Mouse (Mus musculus): ENCODE measurements at regions not wholly inside any gene's neighbourhood (a gene's known extent, or its start where the extent isn't known, plus 50 kb on each side); places are given as distances from the start of the nearest gene placed in this dataset.

- no peak for DNase-seq (ENCODE audit: low spot score)
Observed at GRCm38 (mm10) chr15:57187840-57188457, 289.5 kb downstream of the Slc22a22 start.

GRCm38 (mm10) chr15:57179138-57179537 is 298.3 kb downstream of the Slc22a22 start:
- no peak for DNase-seq (ENCODE audit: low spot score)

DNA sequence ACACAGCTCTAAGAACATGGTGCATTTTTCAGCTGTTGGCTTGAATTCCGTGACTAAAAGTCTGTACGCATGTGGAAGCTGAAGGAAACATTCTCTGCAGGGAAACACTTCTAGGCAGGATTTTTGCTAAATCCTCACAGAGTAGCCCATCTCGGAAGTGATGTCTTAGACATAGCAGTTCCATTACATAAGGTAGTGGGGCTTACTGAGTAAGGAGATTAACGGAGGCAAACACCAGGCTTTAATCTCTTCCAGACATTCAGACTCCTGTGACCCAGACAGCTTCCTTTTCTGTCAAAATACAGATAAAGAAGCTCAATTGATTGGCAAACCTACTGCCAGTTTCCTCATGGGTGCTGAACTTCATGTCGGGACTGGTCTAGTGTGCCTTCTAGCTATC is 304.7 kb downstream of the Slc22a22 start:
- no peak for DNase-seq (ENCODE audit: low spot score)

DNA sequence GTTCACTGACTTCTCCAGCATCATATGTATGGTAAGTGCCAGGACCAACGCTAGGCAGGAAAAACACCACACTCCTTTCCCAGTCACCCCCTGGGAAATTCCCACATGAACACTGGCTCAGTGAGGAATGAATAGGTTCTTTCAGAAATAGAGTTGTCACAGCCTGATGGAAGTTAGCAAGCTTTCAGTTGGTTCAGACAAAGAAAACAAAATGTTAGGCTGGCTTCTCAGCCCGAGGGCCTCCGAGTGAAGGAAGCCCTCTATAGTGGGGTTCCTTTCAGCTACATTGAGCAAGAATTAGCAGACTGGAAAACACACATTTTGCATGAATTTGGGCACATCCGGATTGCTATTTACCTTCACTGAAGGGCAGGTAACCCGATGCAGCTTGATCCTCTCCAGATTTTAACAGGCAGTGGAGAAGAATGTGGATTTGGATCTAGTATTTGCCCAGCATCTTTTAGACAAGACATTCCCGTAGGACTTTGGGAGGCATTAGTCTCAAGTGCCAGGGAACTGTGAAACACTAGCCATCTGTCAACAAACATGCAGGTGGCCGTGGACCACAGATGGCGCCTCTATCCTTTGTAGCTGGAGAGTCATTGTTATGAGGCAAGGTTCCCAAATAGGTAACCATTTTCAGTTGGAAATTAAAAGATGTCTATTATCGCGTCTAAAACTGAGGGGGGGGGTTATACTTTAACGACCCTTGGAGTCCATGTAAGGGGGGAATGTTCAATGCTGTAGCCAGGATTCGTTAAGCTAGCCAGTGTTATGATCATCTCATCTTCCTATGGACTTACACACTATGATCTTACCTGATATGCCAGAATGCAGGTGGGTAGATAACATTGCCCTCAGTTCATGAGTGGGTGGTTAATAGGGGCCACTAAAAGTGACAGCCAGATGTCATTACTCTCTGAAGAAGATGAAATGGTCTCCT is 314.8 kb downstream of the Slc22a22 start:
- DNase-seq (ENCODE audit: low spot score), result peak; percentile 8

- no peak for DNase-seq (ENCODE audit: low spot score)
Observed at GRCm38 (mm10) chr15:57140130-57140750, 337.2 kb downstream of the Slc22a22 start.

- DNase-seq (ENCODE audit: low spot score), result no peak
Observed at GRCm38 (mm10) chr15:57104711-57105110, 372.7 kb downstream of the Slc22a22 start.

- no peak for DNase-seq (ENCODE audit: low spot score)
Observed at GRCm38 (mm10) chr15:57097309-57097708, 380.1 kb downstream of the Slc22a22 start.

GRCm38 (mm10) chr15:57079806-57080205 is 397.6 kb downstream of the Slc22a22 start:
- peak; percentile 5 for DNase-seq (ENCODE audit: low spot score)

GRCm38 (mm10) chr15:57073776-57074175 is 403.6 kb downstream of the Slc22a22 start:
- DNase-seq (ENCODE audit: low spot score), result no peak

- no peak for DNase-seq (ENCODE audit: low spot score)
Observed at GRCm38 (mm10) chr15:57061502-57061901, 415.9 kb downstream of the Slc22a22 start.

- no peak for DNase-seq (ENCODE audit: low spot score)
Observed at GRCm38 (mm10) chr15:57059550-57060195, 417.8 kb downstream of the Slc22a22 start.

DNA sequence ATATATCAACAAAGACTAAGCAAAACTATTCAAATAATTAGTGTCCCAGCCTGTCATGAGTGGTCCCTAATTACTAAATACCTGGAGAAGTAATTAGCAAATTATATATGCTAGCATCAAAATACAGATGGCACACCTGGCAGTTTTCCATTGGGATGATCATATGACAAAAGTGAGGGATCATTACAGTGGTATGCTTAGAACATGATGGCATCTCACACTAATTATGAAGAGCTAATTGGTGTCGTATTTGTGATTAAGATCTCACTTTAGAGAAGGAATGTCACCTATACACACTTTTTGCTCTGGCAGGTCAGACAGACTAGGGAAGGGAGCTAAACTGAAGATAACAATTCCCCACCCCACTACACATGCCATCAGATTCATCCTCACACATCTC is 425.1 kb downstream of the Slc22a22 start:
- no peak for DNase-seq (ENCODE audit: low spot score)

DNA sequence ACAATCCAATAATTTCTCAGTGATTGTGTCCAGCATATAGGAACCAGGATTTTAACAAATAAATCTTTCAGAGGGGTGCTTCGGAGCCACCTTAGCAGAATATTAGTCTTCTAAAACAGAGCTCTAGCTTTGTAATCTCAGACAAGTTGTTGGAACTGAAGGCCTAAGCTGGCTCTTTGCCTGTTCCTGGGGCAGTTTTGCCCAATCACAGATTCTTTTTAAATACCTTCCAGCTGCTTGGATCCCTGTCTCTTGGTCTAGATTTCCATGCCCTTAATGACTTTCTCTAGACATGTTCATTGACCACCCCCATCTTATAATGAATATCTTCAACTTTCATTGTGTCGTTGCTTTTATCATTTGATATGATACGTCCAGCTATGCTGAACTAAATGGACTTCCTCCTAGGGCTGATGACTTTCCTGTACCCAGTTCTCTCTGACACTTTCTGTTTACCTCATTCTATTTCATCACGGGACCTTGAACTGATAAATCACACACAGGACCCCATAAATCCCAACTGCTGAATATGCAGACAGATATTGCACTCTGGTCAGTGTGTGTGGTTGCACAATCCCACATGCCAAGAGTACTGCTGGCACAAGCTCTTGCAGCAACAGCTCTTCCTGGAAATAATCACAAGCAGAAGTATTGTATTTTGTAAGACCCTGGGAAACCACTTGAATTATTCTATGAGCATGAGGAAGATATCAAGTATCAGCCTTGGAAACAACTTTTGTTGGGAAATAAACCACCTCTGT is 440.4 kb downstream of the Slc22a22 start:
- DNase-seq (ENCODE audit: low spot score), result no peak

DNA sequence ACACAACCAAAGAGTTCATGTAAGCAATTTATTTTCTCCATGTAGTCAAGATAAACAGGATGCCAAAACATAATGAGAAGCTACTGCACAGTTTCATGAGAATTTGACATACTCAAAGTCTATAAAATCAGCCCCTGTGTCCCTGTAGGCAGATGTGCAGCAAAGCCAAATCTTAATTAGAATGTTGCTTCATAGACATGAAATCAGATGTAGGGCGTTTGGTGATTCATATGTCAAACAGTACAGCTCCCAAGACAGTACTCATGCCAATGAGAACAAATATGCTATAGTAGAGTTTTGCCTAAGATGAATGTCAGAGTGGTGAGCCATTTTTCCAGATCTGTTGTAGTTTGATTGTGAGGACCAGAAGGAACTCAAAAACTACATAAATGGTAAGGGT is 444.4 kb downstream of the Slc22a22 start:
- DNase-seq (ENCODE audit: low spot score), result no peak

Measured in retina, embryonic 14.5 days (tissue).